Mouse (Mus musculus) hindlimb bud, embryonic 11.5 days (tissue): ENCODE measurements around the gene Slc46a2.

Experiments
- DNase-seq: peaks from one replicate; pipeline ENCODE4 v3.0.0-alpha.2; 2012; ENCODE audit warnings: low read depth, low spot score; ENCODE audit errors: extremely low spot score

The Slc46a2 gene

DNA sequence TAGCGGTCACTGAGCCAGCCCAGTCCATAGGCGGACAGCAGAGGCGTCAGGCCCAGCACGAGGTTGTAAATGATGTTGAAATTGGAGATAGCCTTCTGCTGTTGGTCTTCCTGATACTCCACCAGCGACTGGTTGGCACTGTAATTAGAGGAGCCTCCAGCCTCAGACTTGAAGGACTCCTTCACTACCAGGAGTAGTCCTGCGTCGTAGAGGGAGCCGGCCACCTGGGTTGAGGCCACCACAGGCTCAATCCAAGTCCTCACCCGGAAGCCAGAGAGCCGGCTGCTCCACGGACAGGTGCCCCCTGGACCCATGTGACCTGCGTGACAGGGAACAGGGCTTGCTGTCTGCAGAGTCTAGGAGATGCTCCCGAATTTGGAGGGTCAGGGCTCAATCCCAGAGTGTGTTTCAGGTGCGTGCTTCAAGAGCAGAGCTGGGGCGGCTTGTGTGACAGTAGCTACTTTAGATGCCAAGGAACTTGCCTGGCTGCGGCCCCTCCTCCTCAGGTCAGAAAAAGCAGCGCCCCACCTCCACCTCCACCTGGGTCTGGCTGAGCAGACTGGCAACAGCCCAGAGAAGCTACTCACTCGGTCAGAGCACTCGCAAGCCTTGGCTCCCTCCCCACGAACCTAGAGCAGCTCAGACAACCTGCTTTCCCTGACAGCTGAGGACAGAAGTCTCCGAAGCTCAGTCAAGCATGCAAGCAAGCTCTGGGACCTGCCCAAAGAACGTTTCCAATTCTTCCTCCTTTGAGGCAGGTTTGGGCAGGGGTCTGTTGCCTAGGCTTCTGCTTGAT is at the start of gene Slc46a2:
Slc46a2 (minus strand) TSS at position 449 of the 796 bp plus-strand sequence.
- DNase-seq, result no peak

DNA sequence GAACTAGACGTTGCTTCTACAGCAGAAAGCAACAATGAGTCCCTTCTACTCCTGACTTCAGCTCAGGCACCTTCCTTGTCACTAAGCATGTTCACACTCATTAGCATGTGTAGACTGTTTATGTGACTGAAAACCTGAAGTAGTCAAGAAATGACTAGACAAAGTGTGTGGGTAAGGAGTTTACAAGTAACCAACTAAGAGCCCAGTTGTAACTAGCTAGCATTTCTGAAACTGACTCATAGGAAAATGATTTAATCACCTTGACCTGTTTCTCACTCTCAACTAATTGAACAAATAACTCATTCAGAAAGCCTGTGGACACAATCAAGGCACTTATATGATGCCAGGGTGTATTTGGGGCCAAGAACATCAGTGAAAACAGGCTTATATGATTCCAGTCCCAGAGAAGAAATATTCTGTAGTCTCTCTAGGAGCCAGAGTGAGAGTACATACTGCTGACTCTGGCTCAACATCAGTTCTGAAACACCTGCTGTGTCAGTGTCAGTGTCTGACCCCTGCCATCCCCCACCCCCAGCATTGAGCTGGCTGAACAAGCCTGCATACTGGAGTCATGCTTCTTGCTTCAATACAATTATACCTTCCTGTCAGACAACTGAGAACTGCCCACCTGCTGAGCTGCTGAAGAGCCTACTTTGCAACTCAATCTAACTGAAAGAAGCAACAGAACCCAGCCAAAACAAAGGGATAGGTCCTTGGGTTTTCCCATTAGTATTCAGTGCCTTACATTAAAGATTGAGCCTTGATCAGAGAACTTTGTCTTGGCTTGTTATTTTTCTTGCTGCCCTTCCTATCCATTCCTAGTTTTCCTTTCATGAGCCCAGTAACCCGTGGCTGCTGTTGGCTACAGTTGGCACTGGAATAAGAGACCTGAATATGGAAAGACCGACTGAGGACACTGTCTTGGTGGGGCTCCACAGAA is 48.8 kb upstream of the Slc46a2 start, which contains the start of gene Mup6:
Mup6 (plus strand) TSS at position 890 of the 940 bp plus-strand sequence.
- DNase-seq, result no peak

DNA sequence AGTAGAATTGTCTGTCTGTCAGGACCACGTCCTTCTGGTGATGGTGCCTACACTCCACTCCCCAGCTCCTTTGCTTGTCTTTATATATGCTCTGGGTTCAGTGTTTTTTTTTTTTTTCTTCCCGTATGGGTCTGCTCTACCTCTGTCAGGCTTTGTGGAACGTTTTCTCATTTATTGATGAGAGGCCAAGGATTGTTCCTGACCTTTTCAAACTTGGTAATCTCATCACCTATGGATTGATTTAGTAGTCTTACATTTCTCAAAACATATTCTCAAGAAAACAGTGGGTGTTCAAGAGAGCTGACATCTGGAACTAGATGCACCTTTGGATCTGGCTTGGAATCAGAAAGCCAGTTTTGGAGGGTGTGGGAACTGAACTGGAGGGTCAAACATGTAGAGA is 45.8 kb upstream of the Slc46a2 start, which contains the start of gene Mup4:
Mup4 (minus strand) TSS at position 101 of the 400 bp plus-strand sequence.
- no peak for DNase-seq

DNA sequence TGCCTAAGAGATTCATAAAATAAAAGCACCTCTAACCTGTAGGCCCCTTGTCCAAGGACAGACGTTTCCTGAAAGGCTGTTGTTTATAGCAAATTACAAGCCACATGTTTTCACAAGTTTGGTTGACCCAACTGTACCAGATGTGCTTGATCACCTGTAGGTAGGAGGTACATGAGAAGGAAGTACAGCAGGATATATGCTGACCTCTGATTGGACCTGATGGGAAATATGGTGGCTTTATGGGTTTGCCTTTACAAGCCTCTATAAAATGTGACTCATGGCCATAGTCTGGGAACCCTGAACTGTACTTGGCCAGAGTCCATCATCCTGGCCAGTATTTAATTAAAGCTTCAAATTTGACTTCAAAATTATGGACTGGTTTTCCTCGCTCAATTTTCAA is 22.7 kb upstream of the Slc46a2 start:
- DNase-seq, result no peak

DNA sequence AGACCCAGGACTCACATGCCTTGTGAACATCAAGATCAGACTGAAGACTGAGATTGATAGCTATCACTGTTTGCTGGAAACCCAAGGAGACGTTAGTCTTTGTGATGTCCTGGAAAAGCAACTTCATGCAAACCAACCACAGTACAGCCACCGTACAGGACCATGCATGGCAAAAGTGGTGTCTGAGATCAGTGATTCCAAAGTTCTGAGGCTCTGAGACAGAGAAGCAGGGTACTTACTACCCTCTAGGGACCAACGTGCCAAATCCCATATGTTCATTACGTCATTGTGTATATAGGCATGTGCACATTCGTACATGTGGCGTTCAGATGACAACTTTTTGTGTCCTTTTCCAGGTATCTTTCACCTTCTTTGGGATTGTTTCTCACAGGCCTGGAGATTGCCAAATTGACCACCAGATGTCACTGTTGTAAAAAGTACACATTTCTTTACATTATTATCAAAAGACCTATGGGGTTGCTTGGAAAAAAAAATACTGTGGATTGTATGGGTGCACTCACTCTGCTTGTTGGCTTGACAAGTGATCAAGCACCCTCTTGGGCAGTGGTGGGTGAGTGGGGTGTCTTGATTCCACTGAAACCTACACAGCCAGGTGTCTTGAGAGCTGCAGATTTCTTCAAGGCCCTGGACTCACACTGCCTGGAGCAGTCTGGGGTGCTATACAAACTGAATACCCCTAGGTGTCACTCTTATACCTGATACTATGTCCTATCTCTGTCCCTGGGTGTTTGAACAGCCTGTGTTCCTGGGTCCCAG is 17.8 kb upstream of the Slc46a2 start:
- peak; percentile 20 for DNase-seq

DNA sequence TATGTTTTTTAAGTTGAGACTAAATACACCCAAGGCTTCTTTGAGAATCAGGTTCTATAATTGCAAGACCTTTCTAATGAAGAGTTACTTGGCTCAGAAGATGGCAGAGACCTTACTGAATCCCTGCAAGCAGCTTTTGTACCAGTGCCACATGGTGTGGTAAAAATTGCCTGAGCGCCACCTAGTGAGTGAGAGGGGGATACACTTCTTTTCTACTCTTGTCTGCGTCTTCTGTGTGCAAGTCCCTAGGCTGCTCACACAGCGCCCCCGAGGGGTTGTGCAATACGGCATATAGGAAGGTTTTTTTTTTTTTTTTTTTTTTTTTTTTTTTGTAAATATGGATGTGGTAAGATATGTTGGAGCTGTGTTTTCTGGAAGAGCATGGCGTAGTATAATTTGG is 13.5 kb upstream of the Slc46a2 start:
- DNase-seq, result peak; percentile 16

DNA sequence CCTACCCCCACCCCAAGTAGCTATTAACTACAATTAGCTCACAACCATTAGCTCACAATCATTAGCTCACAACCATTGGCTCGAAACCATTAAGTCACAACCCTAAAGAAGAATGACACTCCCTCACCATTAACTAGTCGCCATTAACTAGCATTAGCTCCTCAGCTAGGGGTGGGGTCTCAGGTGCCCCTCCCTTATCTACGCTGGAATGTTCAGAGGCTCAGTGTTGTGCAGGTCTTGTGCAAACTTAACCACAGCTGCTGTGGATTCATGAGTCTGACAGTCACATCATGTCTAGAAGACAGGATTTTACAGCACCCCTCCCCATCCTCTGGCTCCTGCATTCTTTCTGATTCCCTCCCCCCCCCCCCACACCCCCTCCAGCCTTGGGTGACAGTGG is 12.8 kb upstream of the Slc46a2 start:
- no peak for DNase-seq

DNA sequence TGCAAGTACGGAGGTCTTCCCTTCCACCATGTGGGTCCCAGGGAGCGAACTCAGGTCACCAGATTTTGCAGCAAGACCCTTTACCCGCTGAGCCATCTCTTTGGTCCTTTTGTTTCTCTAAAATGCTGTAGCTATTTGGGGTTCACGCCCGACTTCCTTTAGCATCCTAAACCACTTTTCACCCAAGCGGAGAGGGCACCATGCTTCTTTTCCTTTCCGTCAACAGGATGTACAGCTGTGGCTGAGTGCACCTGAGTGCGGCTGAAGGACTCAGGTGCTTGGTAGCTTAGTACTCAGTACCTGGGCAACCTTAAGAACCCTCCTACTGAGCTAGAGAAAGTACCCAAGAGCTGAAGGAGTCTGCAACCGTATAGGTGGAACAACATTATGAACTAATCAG is 10.2 kb upstream of the Slc46a2 start:
- no peak for DNase-seq

DNA sequence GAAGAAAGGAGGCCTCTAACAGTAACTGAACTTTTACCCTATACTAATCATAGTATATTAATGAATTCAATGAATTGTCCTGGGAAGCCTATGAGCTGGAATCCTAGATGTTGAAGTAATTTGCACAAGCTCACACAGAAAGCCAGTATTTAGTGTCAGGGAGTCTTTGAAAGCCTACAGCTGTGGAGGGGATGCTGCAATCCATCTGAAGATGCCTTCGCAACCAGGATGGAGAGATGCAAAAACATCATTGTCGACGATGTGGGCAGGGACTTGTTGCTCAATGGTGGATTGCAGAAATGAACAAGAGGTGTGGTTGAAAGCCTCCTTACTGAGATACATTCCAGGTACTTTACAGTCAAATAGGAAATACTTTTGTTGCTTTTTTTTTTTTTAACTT is 3.1 kb upstream of the Slc46a2 start:
- DNase-seq, result no peak

DNA sequence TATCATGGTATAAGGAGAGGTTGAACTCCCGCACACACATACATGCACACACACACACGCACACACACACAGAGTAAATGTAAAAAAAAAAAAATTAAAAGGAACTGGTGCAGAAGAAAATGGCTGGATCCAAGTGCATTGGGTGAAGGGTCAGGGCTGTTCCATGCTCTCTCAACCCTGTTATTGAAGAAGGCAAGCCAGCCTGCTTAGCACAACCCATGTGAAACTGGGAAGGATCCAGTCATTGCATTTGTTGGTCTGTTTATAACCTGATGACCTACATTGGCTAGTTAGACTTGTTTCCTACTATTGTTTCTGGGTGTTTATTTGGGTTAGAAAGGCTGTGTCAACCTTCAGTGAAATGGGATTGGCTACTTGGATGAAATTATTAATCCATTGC is 6.1 kb downstream of the Slc46a2 start:
- DNase-seq, result no peak

DNA sequence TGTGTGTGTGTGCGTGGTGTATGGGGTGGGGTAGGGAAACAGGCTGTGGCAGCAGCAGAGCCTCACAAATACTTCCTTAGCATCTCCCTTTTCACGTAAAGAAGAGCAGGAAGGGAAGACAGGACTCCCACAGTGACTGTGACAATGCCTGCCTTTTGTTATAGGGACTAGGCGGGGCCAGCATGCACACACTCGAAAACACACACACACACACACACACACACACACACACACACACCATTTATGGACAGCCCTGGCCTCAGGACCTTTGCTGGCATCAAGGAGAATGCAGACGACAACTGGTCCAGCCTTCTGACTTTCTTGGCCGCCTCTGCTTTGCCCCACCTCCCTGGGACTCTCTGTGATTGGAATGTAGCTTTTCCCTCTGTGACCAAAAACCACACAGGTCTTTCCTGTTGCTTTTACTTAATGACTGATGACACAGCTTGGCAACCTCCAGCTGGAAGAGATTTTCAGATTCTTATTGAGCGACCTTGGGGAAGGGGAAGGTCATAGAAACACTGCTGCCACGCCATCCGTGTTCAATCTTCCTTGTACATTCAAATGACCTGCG is 7.1 kb downstream of the Slc46a2 start:
- DNase-seq, result no peak

DNA sequence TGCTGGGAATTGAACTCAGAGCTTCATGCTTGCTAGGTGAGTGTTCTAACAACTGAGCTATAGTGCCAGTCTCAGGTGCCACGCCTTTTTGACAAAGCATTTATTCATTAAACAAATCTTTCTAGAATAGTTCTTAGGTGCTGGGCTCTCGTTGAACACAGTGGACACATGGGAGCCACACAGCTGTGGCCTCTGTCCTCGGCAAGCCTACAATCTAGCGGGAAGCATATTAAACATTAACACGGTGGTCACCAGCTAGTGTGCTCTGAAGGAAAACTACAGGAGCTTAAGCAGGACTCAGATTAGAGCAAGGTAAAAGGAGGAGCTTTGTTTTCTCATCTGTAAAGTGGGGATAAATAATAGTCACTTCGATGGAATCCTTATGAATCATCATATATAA is 7.8 kb downstream of the Slc46a2 start:
- no peak for DNase-seq

DNA sequence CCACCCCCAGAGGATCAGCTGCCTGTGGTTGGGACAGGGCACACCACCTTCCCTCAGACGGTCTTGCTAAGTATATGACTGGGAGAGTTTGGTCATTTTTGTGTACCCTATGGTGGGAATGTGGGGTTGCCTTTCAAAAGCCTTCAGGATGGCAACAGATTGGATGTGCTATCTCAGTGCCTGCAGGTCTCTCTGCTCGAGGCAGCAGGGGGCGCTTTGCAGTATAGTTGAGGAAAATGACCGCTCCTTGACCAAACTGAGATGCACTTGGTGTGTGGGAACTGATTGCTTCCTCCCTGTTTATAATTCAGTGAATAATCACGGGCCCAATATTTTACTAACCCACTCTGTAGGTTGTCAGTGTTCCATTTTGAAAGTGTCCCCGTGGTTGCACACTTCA is 12.3 kb downstream of the Slc46a2 start:
- no peak for DNase-seq

DNA sequence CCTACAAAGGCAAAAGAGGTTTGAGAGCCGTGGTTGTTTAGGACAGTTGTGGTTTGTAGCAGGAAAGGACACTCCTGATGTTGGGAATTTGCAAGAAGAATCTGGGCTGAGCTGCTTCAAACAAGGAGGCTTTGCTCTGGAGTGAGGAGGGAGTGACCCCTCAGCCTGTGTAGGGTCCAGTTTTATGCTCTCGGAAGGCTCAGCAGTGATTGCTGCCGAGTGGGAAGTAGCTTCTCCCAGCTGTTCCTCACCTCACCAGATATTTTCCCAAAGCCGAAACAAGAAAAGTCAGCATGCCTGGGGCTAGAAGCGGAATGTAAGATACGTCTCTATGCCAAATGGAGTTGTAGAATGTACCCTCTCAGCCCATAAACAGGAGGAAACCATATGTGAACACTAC is 13.0 kb downstream of the Slc46a2 start:
- DNase-seq, result no peak

DNA sequence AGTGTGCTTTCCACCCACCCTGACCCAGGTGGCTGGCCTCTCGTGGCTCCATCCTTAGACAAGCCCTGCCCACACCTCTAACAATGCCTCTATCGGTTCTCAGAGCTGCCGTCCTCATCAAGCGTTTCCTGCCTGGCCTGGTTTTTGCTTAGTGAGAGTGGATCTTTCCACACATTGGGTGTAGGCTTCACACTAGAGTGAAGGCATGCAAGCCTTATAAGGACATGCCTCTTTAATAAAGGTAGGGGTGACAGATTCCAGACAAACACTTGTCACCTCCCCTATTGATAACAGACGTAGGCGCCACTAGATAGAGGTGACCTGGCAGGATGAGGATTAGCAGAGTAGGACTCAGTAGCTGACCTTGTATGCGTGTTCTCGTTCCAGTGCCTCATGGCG is 16.3 kb downstream of the Slc46a2 start:
- no peak for DNase-seq

DNA sequence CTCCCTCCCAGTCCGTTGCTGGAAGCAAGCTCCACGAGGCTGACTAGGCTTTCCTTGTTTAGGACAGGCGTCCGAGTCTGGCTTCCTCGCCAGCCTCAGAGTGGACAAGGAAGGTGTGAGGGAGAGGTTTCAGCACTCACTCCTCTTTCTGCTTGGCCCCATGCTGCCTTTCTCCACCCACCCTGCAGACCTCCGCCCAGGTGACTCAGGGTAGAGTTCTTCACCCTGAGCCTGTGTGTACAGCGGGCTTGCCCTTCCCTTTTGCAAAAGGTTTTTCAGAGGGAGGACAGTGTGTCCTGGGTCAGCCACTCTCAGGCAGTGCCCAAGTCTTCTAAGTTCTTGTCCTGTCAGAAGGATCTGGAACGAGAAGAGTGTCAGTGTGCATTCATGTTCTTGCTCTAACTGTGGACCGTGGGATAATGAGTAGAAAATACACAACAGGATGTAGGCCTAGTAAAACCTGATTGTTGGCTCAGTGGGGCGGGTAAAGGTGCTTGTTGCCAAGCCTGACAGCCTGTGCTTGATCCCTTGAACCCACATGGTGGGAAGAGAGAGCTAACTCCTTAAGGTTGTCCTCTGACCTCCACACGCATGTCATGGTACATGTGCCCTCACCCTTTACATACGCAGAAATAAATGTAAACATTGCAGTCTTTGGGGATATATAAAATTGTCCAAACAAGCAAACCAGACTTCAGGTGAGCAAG is 16.9 kb downstream of the Slc46a2 start:
- no peak for DNase-seq

DNA sequence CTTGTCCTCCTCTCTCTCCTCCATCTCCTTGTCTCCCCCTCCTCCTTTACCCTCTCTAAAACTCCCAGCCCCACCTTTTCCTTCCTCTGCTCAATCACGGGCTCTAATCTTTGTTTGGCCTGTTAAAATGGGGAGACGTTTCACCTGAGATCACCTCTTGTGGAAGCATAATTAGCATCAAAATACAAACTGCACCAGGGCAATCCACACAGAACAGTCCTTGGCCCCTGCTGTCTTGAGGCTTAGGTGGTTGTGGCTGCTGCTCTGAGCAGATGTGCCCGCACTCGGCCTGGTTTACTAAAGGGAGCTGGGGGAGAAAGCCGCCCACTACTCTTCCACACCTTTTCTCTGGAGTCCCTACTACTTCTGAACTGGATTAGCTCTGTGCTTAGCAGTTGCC is 18.9 kb downstream of the Slc46a2 start:
- no peak for DNase-seq

DNA sequence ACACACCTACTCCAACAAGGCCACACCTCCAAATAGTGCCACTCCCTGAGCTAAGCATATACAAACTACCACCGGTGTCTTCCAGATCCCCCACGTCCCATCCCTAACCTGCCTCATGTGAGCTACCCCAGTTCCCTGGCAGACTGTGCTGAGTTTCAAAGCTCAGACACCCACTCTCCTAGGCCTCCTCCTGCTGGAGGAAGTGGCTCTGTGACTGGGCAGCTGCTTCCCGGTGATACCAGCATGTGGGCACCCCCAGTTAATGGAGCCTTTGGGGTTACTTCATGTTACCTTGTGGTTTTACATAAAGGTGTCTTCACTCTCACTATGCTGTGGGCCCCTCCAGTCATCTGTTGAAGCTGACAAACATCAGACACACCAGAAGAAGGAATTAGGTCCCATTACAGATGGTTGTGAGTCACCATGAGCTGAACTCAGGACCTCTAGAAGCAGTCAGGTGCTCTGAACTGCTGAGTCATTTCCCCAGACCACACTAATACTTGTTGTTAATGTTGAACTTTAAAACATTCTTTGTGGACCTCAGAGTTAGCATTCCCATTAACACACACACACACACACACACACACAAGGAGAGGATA is 19.8 kb downstream of the Slc46a2 start:
- DNase-seq, result no peak

DNA sequence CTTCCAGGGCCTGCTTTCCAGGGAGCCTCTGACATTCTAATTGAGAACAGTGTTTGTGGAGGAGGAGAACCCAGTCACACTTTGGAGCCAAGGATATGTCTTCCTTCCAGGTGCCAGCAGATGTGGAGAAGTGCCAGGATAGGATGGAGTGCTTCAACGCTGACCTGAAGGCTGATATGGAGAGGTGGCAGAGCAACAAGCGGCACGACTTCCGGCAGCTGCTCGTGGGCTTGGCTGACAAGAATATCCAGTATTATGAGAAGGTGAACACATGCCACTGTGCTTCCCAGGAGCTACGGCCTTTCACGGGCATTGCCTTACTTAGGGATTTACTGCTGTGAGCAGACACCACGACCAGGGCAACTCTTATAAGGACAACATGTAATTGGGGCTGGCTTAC is 20.4 kb downstream of the Slc46a2 start:
- no peak for DNase-seq

DNA sequence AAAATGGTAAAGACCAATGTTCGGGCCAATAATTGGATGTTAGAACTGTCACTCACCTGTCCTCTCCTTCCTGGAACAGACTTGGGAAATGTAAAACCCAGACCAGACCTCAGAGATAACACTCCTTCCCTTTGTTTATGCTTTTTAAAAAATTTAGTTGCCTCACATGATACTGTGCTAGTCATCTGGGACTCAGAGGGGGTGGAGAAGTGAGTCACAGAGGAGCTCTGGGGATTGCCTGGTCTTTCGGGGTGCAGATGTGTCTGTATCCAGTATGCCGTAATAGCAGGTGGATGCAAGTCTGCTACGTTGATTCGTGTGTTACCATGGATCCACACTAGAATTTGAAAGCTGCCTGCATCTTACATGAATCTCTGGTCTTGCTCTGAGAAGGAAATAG is 22.1 kb downstream of the Slc46a2 start:
- no peak for DNase-seq
